Mouse (Mus musculus): ENCODE results near the gene Capn12. TPM values are rescaled to one million over a fixed set of nuclear protein-coding genes. Genes with fewer than 3 reads are reported as not detected.
"Not testable (repeated sequence)": the region's sequence is repeated elsewhere in the genome, so short reads cannot be mapped to it uniquely, and the experiment has no call there.

Capn12 gene
- polyA plus RNA-seq, 1 experiment from 2014 or later: 0.12 TPM

GRCm38 (mm10) chr7:28864288-28864750 is 16.9 kb upstream of the Capn12 start:
- Histone ChIP-seq H3K4me2 (no peak overlapping the region), H3K4me1 (peaks cover 39% of the 10 kb centered on the region)
- 48% methylated on average over 9 of the region's 9 CpGs for WGBS (ENCODE audit: insufficient replicate concordance)

GRCm38 (mm10) chr7:28865481-28866300 is 15.5 kb upstream of the Capn12 start:
- H3K36me3 ChIP-seq: no peaks in the 10 kb centered on the region
- WGBS (ENCODE audit: insufficient replicate concordance): 32% methylated on average over 33 of the region's 33 CpGs

More at GRCm38 (mm10) chr7:28864288-28864750, 16.9 kb upstream of the Capn12 start:
- Histone ChIP-seq H3K9me3 (replicated peaks) (peaks cover 5% of the 10 kb centered on the region; the same call in 1 of the 2 replicates), H3K36me3 (no peaks in the 10 kb centered on the region), H3K27me3 (replicated peaks) (0 out of 2 replicates have a peak, but pooled peaks cover 2% of the 10 kb centered on the region), H3K27ac (no peak overlapping the region), H3K9ac (no peak overlapping the region), H3K4me3 (no peak overlapping the region)
- ATAC-seq: no peak

GRCm38 (mm10) chr7:28866769-28867507 is 14.3 kb upstream of the Capn12 start:
- Histone ChIP-seq H3K27ac (0 out of 2 replicates have a peak overlapping the region, but pooled peaks have one; percentile 18), H3K9ac (no peak overlapping the region), H3K27me3 (replicated peaks) (0 out of 2 replicates have a peak, but pooled peaks cover 2% of the 10 kb centered on the region), H3K4me1 (peaks cover 49% of the 10 kb centered on the region), H3K4me2 (peak overlapping the region; percentile 67), H3K9me3 (replicated peaks) (no peaks in the 10 kb centered on the region), H3K4me3 (no peak overlapping the region), H3K36me3 (no peaks in the 10 kb centered on the region)
- no peak for ATAC-seq
- WGBS (ENCODE audit: insufficient replicate concordance): 82% methylated on average over 28 of the region's 28 CpGs

More at GRCm38 (mm10) chr7:28865481-28866300, 15.5 kb upstream of the Capn12 start:
- peaks cover 5% of the 10 kb centered on the region; the same call in 1 of the 2 replicates for H3K9me3 ChIP-seq (replicated peaks)
- peak; percentile 82 for ATAC-seq
- H3K27ac ChIP-seq: peak overlapping the region; percentile 70
- H3K4me1 ChIP-seq: peaks cover 39% of the 10 kb centered on the region
- H3K4me3 ChIP-seq: peak overlapping the region; percentile 31
- peak overlapping the region; percentile 67 for H3K4me2 ChIP-seq
- H3K27me3 ChIP-seq (replicated peaks): 0 out of 2 replicates have a peak, but pooled peaks cover 2% of the 10 kb centered on the region
- H3K9ac ChIP-seq: peak overlapping the region; percentile 50

GRCm38 (mm10) chr7:28867508-28868340 is 13.5 kb upstream of the Capn12 start:
- H3K4me3 ChIP-seq: peak overlapping the region; percentile 18; the same call in 1 of the 2 replicates
- H3K4me2 ChIP-seq: peak overlapping the region; percentile 56
- H3K27ac ChIP-seq; H3K36me3 ChIP-seq; H3K9me3 ChIP-seq (replicated peaks); H3K27me3 ChIP-seq (replicated peaks); H3K9ac ChIP-seq: not testable (repeated sequence)
- ATAC-seq: peak; percentile 54
- WGBS (ENCODE audit: insufficient replicate concordance): 18% methylated on average over 23 of the region's 23 CpGs
- H3K4me1 ChIP-seq: peaks cover 49% of the 10 kb centered on the region

GRCm38 (mm10) chr7:28870901-28871664 is 10.1 kb upstream of the Capn12 start:
- Histone ChIP-seq H3K4me3 (no peak overlapping the region), H3K27me3 (replicated peaks) (0 out of 2 replicates have a peak, but pooled peaks cover 7% of the 10 kb centered on the region), H3K9ac (no peak overlapping the region), H3K4me1 (peaks cover 30% of the 10 kb centered on the region), H3K4me2 (no peak overlapping the region), H3K9me3 (replicated peaks) (no peaks in the 10 kb centered on the region), H3K27ac (no peak overlapping the region), H3K36me3 (no peaks in the 10 kb centered on the region)
- WGBS (ENCODE audit: insufficient replicate concordance): 73% methylated on average over 24 of the region's 24 CpGs
- ATAC-seq: no peak

- Histone ChIP-seq H3K36me3 (no peaks in the 10 kb centered on the region), H3K27me3 (replicated peaks) (0 out of 2 replicates have a peak, but pooled peaks cover 7% of the 10 kb centered on the region), H3K9ac (no peak overlapping the region), H3K27ac (no peak overlapping the region), H3K4me1 (peaks cover 47% of the 10 kb centered on the region), H3K4me2 (no peak overlapping the region), H3K9me3 (replicated peaks) (no peaks in the 10 kb centered on the region), H3K4me3 (no peak overlapping the region)
- ATAC-seq: no peak
- 45% methylated on average over 2 of the region's 2 CpGs for WGBS (ENCODE audit: insufficient replicate concordance)
These were observed 6.7 kb upstream of the Capn12 start for GRCm38 (mm10) chr7:28874565-28874964.

- Histone ChIP-seq H3K27ac (0 out of 2 replicates have a peak overlapping the region, but pooled peaks have one; percentile 91), H3K4me2 (no peak overlapping the region), H3K4me1 (peaks cover 47% of the 10 kb centered on the region), H3K9me3 (replicated peaks) (no peaks in the 10 kb centered on the region), H3K27me3 (replicated peaks) (peaks cover 7% of the 10 kb centered on the region; the same call in 1 of the 2 replicates), H3K36me3 (no peaks in the 10 kb centered on the region), H3K9ac (no peak overlapping the region), H3K4me3 (no peak overlapping the region)
- 78% methylated on average over 4 of the region's 4 CpGs for WGBS (ENCODE audit: insufficient replicate concordance)
- no peak for ATAC-seq
These were observed 5.1 kb upstream of the Capn12 start for GRCm38 (mm10) chr7:28876099-28876498.

GRCm38 (mm10) chr7:28877155-28877554 is 4.1 kb upstream of the Capn12 start:
- WGBS (ENCODE audit: insufficient replicate concordance): 31% methylated on average over 7 of the region's 7 CpGs
- H3K27ac ChIP-seq: peak overlapping the region; percentile 91
- no peak overlapping the region for H3K9ac ChIP-seq
- H3K36me3 ChIP-seq: no peaks in the 10 kb centered on the region
- H3K4me2 ChIP-seq: peak overlapping the region; percentile 41
- no peaks in the 10 kb centered on the region for H3K9me3 ChIP-seq (replicated peaks)
- H3K4me3 ChIP-seq: no peak overlapping the region
- H3K4me1 ChIP-seq: peaks cover 39% of the 10 kb centered on the region
- peak; percentile 94 for ATAC-seq
- peaks cover 7% of the 10 kb centered on the region; the same call in 1 of the 2 replicates for H3K27me3 ChIP-seq (replicated peaks)

GRCm38 (mm10) chr7:28877856-28878255 is 3.4 kb upstream of the Capn12 start:
- Histone ChIP-seq H3K4me2 (peak overlapping the region; percentile 41), H3K36me3 (no peaks in the 10 kb centered on the region), H3K27ac (peak overlapping the region; percentile 91), H3K4me1 (peaks cover 39% of the 10 kb centered on the region), H3K9ac (peak overlapping the region; percentile 47; the same call in 1 of the 2 replicates), H3K27me3 (replicated peaks) (peaks cover 5% of the 10 kb centered on the region; the same call in 1 of the 2 replicates), H3K4me3 (no peak overlapping the region), H3K9me3 (replicated peaks) (no peaks in the 10 kb centered on the region)
- 75% methylated on average over 4 of the region's 4 CpGs for WGBS (ENCODE audit: insufficient replicate concordance)
- no peak for ATAC-seq

- Histone ChIP-seq H3K4me1 (peaks cover 39% of the 10 kb centered on the region), H3K9me3 (replicated peaks) (no peaks in the 10 kb centered on the region), H3K9ac (no peak overlapping the region), H3K27me3 (replicated peaks) (no peaks in the 10 kb centered on the region; the same call in 1 of the 2 replicates), H3K4me2 (no peak overlapping the region), H3K27ac (no peak overlapping the region), H3K4me3 (no peak overlapping the region), H3K36me3 (no peaks in the 10 kb centered on the region)
- ATAC-seq: no peak
- 66% methylated on average over 7 of the region's 7 CpGs for WGBS (ENCODE audit: insufficient replicate concordance)
These were observed 1.6 kb upstream of the Capn12 start for GRCm38 (mm10) chr7:28879606-28880005.
